Mouse (Mus musculus) adrenal gland, postnatal 36 days (tissue): ENCODE measurements at regions not wholly inside any gene's neighbourhood (a gene's known extent, or its start where the extent isn't known, plus 50 kb on each side); places are given as distances from the start of the nearest gene placed in this dataset.

Experiments
- DNase-seq, 2 experiments: peaks; one replicate each; pipeline ENCODE4 v3.0.0; 2021; ENCODE audit warnings: mixed read lengths in 1 of 2

- no peak for DNase-seq
These were observed 92.3 kb downstream of the Tes start for GRCm38 (mm10) chr6:17157270-17157669.

GRCm38 (mm10) chr6:17169971-17170781 lies 105.2 kb downstream of the Tes start:
- DNase-seq, result peak; percentile 9 to 44

- peak; percentile 17 to 20 for DNase-seq
These were observed 105.9 kb downstream of the Tes start for GRCm38 (mm10) chr6:17170782-17171272.

GRCm38 (mm10) chr6:17171273-17172011 lies 106.5 kb downstream of the Tes start:
- DNase-seq, result peak; percentile 52 to 58

DNA sequence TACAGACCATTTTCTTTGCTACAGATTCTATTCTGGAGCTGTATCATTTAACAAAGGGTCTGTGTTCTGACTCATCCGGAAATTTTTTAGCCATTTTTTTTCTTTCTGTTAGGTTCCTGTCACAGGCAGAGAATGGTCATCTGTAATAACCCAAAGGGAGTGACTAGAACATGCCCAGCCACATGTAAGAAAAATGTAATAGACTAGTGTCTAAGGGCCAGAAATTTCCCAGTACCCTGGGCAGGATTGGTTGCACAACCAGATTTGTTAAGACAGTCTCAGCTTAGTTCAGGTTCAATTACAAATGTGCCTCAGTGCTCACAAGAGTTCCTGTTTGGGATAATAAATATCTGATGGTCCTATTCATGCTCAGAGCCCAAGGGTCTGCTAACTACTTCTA lies 107.1 kb downstream of the Tes start:
- no peak for DNase-seq

DNA sequence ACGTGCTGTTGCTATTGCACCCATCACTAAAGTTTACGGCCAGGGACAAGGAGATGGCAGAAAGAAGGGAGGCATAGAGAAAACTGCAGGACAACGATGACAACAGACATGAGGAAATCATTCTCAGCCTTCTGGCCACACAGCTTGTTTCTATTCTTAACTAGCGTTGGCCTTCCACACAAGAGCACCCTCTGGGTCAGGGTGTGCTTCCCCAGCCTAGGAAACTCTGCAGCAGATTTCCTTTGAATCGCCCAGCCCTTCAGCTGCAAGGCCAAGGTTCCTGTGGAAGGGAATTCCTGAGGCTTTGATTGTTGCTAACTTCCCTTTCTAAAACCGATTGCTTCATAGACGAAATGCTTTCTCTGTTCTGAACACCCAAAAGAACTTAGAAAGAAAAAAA lies 103.8 kb upstream of the Cav2 start:
- DNase-seq, result peak; percentile 46 to 57

GRCm38 (mm10) chr6:17179476-17179875 lies 101.5 kb upstream of the Cav2 start:
- DNase-seq, result no peak

GRCm38 (mm10) chr6:17186604-17187003 lies 94.4 kb upstream of the Cav2 start:
- no peak for DNase-seq

GRCm38 (mm10) chr6:17187106-17187505 lies 93.9 kb upstream of the Cav2 start:
- no peak for DNase-seq

DNA sequence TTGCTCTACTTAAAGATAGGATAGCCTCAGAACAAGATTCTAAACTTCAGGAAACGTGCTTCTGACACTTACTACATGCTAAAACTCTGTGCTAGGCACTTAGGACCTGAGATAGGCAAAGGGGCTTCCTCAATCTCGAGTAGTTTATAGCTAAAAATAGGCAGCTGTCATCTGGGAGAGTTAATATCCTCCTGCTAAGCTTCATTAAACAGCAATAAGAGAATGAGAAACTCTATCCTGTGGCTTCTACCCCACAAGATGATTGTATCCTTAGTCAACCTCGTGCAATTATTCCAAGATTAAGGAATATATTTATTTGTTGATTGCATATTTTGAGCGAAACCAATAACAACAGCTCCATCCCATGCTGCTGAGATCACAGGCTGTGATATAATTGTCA lies 85.4 kb upstream of the Cav2 start:
- DNase-seq, result no peak

- DNase-seq, result peak; percentile 44 to 51
These were observed 83.1 kb upstream of the Cav2 start for GRCm38 (mm10) chr6:17197728-17198397.

- no peak for DNase-seq
These were observed 82.1 kb upstream of the Cav2 start for GRCm38 (mm10) chr6:17198876-17199275.

DNA sequence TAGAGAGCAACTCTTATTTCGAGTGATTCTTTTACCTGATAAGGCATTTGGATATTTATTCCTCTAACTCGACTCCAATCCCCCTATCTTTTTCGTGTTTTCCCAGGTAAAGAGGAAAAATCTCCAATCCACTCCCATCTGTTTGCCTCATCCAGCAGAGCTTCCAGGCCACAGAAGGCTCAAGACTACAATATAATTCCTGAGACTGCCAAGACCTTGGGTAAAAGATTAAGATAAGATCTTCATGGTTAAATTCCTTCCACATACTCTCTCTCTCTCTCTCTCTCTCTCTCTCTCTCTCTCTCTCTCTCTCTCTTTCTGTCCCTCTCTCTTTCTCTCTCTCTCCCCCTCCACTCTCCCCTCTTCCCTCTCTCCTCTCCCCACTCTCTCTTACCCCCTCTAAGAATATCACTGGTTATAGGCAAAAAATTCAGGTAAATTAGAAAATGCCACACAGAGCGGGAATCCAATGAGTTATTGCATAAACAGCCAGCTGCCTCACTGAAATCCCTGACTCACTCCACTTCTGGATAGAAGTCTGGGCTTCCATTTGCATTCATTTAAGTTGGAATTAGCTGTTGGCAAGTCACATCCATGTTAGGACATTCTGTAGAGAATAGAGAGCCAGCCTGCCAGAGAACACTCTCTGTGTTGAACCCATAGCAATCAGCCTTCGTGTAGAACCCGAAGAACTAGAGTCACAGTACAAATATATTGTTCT lies 78.9 kb upstream of the Cav2 start:
- no peak for DNase-seq

DNA sequence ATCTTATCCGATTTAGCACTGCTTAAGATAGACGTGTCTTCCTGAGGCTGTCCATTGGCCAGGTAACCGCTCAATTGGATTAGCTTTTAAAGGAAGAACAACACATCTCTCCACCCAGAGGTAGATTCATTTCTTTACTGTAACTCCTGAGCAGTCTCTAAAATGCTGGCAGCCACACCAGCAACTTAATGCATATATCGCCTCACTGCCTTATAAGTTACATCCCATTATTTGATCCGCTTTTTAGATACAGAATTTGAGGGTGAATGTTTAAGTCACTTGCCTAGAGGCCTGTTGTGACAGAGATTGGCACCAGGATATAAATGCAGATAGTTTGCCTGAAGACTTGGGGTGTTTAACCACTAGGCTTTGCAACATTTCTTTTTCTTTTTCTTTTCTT lies 77.7 kb upstream of the Cav2 start:
- DNase-seq, result no peak

DNA sequence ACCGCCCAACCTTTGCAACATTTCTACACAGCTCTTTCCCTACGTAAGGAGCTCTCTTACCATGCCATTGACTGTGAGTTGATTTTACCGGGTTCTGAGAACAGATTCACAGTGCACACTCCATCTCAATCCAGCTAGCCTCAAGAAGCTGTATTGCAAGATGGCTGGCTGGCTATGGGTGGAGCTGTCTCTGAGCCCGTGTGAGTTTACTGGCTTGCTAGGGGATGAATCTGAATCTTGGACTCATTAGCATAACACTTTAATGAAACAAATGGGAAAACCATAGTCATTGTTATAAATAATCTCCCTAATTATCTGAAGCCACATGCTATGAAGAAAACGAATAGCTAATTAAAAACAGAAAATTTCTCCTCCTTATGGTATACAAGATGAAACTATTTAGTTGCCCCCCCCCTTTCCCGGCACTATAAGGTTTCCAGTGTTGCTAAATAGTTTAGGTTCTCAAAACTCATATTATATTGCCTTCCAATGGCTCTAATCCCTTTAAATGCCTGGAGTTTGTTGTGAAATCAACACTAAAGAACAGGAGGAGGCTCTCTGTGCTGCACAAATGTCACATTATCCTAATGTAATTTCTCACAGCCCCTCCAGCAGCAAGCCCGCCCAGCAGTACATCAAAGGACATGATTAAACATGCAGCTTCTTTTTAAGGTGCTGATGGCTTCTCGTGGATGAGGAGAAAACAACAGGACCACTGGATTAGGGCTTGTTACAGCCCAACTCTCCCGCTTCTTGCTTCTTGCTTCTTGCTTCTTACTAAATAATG lies 76.9 kb upstream of the Cav2 start:
- DNase-seq, result no peak

DNA sequence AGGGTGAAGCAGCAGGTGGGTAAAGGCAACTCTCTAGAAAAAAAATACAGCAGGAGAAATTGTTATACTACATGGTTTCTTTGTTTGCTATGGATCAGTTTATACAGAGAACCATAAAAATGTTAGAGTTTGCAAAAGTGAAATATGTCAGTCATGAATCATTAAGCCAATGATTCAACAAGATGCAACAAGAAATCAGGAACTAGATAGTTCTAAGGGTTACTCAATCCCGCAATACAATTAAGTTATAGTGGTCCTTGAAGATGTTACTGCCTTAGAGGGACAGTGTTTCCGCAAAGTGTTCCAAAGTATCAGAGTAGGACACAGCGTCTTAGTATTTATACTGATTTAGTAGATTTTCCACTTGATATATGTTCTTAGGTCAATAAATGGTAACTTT lies 74.1 kb upstream of the Cav2 start:
- DNase-seq, result no peak

GRCm38 (mm10) chr6:17209792-17210191 lies 71.2 kb upstream of the Cav2 start:
- DNase-seq, result no peak

- DNase-seq, result no peak
These were observed 69.6 kb upstream of the Cav2 start for GRCm38 (mm10) chr6:17211346-17211745.

GRCm38 (mm10) chr6:17214774-17215173 lies 66.2 kb upstream of the Cav2 start:
- no peak for DNase-seq

DNA sequence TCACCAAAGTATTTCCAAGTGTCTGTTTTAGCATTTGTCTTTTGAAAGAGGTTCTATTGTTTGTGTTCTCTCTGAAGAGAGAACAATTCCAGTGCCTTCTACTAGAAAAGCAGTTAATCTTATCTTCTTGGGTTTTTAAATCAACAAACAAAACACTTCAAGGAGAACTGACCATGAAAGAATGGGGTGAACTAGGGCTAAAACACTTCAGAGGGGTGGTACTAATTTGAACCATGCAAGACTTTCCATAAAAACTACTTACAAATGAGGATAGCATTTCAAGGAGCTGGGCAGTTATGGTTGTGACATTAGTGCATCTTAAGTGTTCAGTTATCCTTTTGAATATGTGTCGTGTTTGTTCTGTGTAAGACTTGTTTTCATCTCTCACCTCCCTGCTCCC lies 64.5 kb upstream of the Cav2 start:
- DNase-seq, result no peak

GRCm38 (mm10) chr6:17223744-17224143 lies 57.2 kb upstream of the Cav2 start:
- DNase-seq, result no peak
